8 mouse cellular contexts compared by ENCODE assay signal in genomic region chr3:52322401-52323385, GRCm38 (mm10). TPM values are rescaled to one million over a fixed set of nuclear protein-coding genes. Genes with fewer than 3 reads are reported as not detected.
DNase-seq lines count a peak whose midpoint lies in the region; ATAC-seq and TF ChIP-seq lines count a peak whose summit lies in the region.

No protein-coding gene starts in this region.

- H3K4me3 ChIP-seq in forebrain, postnatal 0 days (ENCODE audit: low read depth, low read length): no peak overlapping the region
- no peak overlapping the region for H3K4me3 ChIP-seq in forebrain, embryonic 10.5 days
- no peak overlapping the region for H3K4me3 ChIP-seq in liver, postnatal 0 days (ENCODE audit: low read depth, low read length)
- no peak overlapping the region for H3K4me3 ChIP-seq in liver, embryonic 11.5 days (ENCODE audit: low read depth, low read length)
- no peak overlapping the region for H3K4me3 ChIP-seq in stomach, postnatal 0 days (ENCODE audit: low read depth, low read length)

- no peak for TF ChIP-seq EP300 in liver, postnatal 0 days (IDR thresholded peaks at IDR 0.05; ENCODE audit: low read depth)
- no peak for TF ChIP-seq EP300 in stomach, postnatal 0 days (optimal IDR thresholded peaks at IDR 0.05)

- no peaks in the 10 kb centered on the region for H3K27me3 ChIP-seq in forebrain, postnatal 0 days (ENCODE audit: insufficient read depth, low read length)
- no peaks in the 10 kb centered on the region for H3K27me3 ChIP-seq in forebrain, embryonic 10.5 days (ENCODE audit: poor library complexity, severe bottlenecking)
- no peaks in the 10 kb centered on the region for H3K27me3 ChIP-seq in liver, postnatal 0 days (ENCODE audit: insufficient read depth, low read length)
- no peaks in the 10 kb centered on the region for H3K27me3 ChIP-seq in liver, embryonic 11.5 days (replicated peaks; ENCODE audit: control insufficient read depth, insufficient read depth, low read length)
- no peaks in the 10 kb centered on the region for H3K27me3 ChIP-seq in stomach, postnatal 0 days (ENCODE audit: control insufficient read depth, insufficient read depth, low read length)

- peak; percentile 45; the same call in 1 of the 2 replicates for ATAC-seq in forebrain, postnatal 0 days
- peak; percentile 82 for ATAC-seq in liver, postnatal 0 days
- no peak for ATAC-seq in liver, embryonic 11.5 days (replicated peaks; ENCODE audit: low FRiP score)
- ATAC-seq in granulocyte monocyte progenitor cell, adult 5-6 weeks (replicated peaks; ENCODE audit: poor library complexity, severe bottlenecking): peak; percentile 30; the same call in 1 of the 2 replicates
- peak; percentile 85 for ATAC-seq in stomach, postnatal 0 days (ENCODE audit: low FRiP score, low TSS enrichment)

- TF ChIP-seq CTCF in forebrain, postnatal 0 days (IDR thresholded peaks at IDR 0.05; ENCODE audit: low read depth): no peak
- no peak for TF ChIP-seq CTCF in liver, postnatal 0 days (IDR thresholded peaks at IDR 0.05; ENCODE audit: low read depth)
- no peak for TF ChIP-seq CTCF in stomach, postnatal 0 days (IDR thresholded peaks at IDR 0.05; ENCODE audit: low read depth)

- no peak overlapping the region for H3K27ac ChIP-seq in forebrain, postnatal 0 days (ENCODE audit: low read depth, low read length)
- H3K27ac ChIP-seq in forebrain, embryonic 10.5 days: no peak overlapping the region
- H3K27ac ChIP-seq in liver, postnatal 0 days (ENCODE audit: low read depth): no peak overlapping the region
- H3K27ac ChIP-seq in liver, embryonic 11.5 days (ENCODE audit: low read depth, low read length): no peak overlapping the region
- no peak overlapping the region for H3K27ac ChIP-seq in stomach, postnatal 0 days (replicated peaks)

- DNase-seq in forebrain, postnatal 0 days: peak; percentile 44
- DNase-seq in forebrain, embryonic 10.5 days (ENCODE audit: extremely low spot score, low spot score): no peak
- no peak for DNase-seq in liver, postnatal 0 days
- no peak for DNase-seq in liver, embryonic 11.5 days (ENCODE audit: low spot score)
- peak; percentile 21 for DNase-seq in stomach, postnatal 0 days (ENCODE audit: low spot score)
- DNase-seq in layer of hippocampus, postnatal 14 days (ENCODE audit: low spot score in 2 of 2): no peak
- DNase-seq in adrenal gland, adult (ENCODE audit: inconsistent age in 2 of 2, low spot score in 1 of 2): no peak

- 30% methylated on average over 9 of the region's 9 CpGs for WGBS in forebrain, postnatal 0 days
- WGBS in forebrain, embryonic 10.5 days: 43% methylated on average over 9 of the region's 9 CpGs
- WGBS in liver, postnatal 0 days (ENCODE audit: insufficient replicate concordance): 17% methylated on average over 9 of the region's 9 CpGs
- WGBS in liver, embryonic 11.5 days: 25% methylated on average over 9 of the region's 9 CpGs
- 22% methylated on average over 9 of the region's 9 CpGs for WGBS in stomach, postnatal 0 days

- no peaks in the 10 kb centered on the region for H3K36me3 ChIP-seq in forebrain, postnatal 0 days (ENCODE audit: insufficient read depth)
- H3K36me3 ChIP-seq in forebrain, embryonic 10.5 days (replicated peaks): no peaks in the 10 kb centered on the region
- H3K36me3 ChIP-seq in liver, postnatal 0 days (replicated peaks; ENCODE audit: insufficient read depth, low read length): no peaks in the 10 kb centered on the region
- H3K36me3 ChIP-seq in liver, embryonic 11.5 days (ENCODE audit: control insufficient read depth, insufficient read depth, low read length): no peaks in the 10 kb centered on the region
- no peaks in the 10 kb centered on the region for H3K36me3 ChIP-seq in stomach, postnatal 0 days (ENCODE audit: control insufficient read depth, insufficient read depth, low read length)

- no peaks in the 10 kb centered on the region for H3K9me3 ChIP-seq in forebrain, postnatal 0 days (ENCODE audit: low read length)
- H3K9me3 ChIP-seq in forebrain, embryonic 10.5 days: no peaks in the 10 kb centered on the region
- no peaks in the 10 kb centered on the region for H3K9me3 ChIP-seq in liver, postnatal 0 days (ENCODE audit: low read length)
- no peaks in the 10 kb centered on the region for H3K9me3 ChIP-seq in liver, embryonic 11.5 days (ENCODE audit: control insufficient read depth, low read length)
- no peaks in the 10 kb centered on the region for H3K9me3 ChIP-seq in stomach, postnatal 0 days (ENCODE audit: control insufficient read depth, low read length)

- H3K4me1 ChIP-seq in forebrain, postnatal 0 days (ENCODE audit: insufficient read depth): peaks cover 8% of the 10 kb centered on the region
- peaks cover 24% of the 10 kb centered on the region for H3K4me1 ChIP-seq in forebrain, embryonic 10.5 days
- peaks cover 28% of the 10 kb centered on the region for H3K4me1 ChIP-seq in liver, postnatal 0 days (ENCODE audit: insufficient read depth)
- H3K4me1 ChIP-seq in liver, embryonic 11.5 days (replicated peaks; ENCODE audit: control insufficient read depth, insufficient read depth, low read length): peaks cover 10% of the 10 kb centered on the region
- 0 out of 2 replicates have a peak, but pooled peaks cover 6% of the 10 kb centered on the region for H3K4me1 ChIP-seq in stomach, postnatal 0 days (replicated peaks; ENCODE audit: control insufficient read depth, insufficient read depth)

- peak overlapping the region; percentile 17; the same call in 1 of the 2 replicates for H3K4me2 ChIP-seq in forebrain, postnatal 0 days (ENCODE audit: low read depth)
- 0 out of 2 replicates have a peak overlapping the region, but pooled peaks have one; percentile 14 for H3K4me2 ChIP-seq in liver, postnatal 0 days (ENCODE audit: low read depth, low read length)
- no peak overlapping the region for H3K4me2 ChIP-seq in liver, embryonic 11.5 days
- H3K4me2 ChIP-seq in stomach, postnatal 0 days (replicated peaks; ENCODE audit: low read depth): no peak overlapping the region

- no peak overlapping the region for H3K9ac ChIP-seq in forebrain, postnatal 0 days
- no peak overlapping the region for H3K9ac ChIP-seq in liver, postnatal 0 days (replicated peaks)
- H3K9ac ChIP-seq in liver, embryonic 11.5 days (ENCODE audit: low read depth, low read length): no peak overlapping the region
- H3K9ac ChIP-seq in stomach, postnatal 0 days (ENCODE audit: low read length): no peak overlapping the region

RNA-seq across cellular contexts. Expression of gene Foxo1, which starts 54.6 kb away (rescaled TPM):
- 6.3 and 8.1 TPM in 2 replicates for total RNA-seq in forebrain, postnatal 0 days (2014; rRNA removed)
- 5.0 and 6.3 TPM in 2 replicates for polyA plus RNA-seq in forebrain, postnatal 0 days (2015; fragmentation: Nextera tagmentation; extraction: Ambion mirVana)
- 2.3 TPM in 2 replicates for polyA plus RNA-seq in forebrain, embryonic 10.5 days (2016; fragmentation: Nextera tagmentation; extraction: Ambion mirVana)
- 3.5 and 3.7 TPM in 2 replicates for polyA plus RNA-seq in liver, postnatal 0 days (2015; fragmentation: Nextera tagmentation; extraction: Ambion mirVana)
- 3.6 TPM in 2 replicates for polyA plus RNA-seq in liver, embryonic 11.5 days (2014; fragmentation: Nextera tagmentation; extraction: Ambion mirVana)
- total RNA-seq in granulocyte monocyte progenitor cell, adult 5-6 weeks (2014; fragmentation: Nextera tagmentation): 1.8 and 2.6 TPM in 2 replicates
- total RNA-seq in granulocyte monocyte progenitor cell, adult 5-6 weeks (2017): 0.39 and 0.46 TPM in 2 replicates
- polyA plus RNA-seq in stomach, postnatal 0 days (2015; fragmentation: Nextera tagmentation; extraction: Ambion mirVana): 3.4 and 4.0 TPM in 2 replicates
- total RNA-seq in layer of hippocampus, postnatal 14 days (2021): 10 to 100 TPM; 22.1 to 22.9 TPM

Comparison
In these comparisons a context has a peak if more than half of its experiments do, and no peak if none do; other contexts are left out.
1. DNase-seq: peak in forebrain, postnatal 0 days (single experiment) and stomach, postnatal 0 days (single experiment); none in forebrain, embryonic 10.5 days (single experiment), liver, postnatal 0 days (single experiment), liver, embryonic 11.5 days (single experiment), layer of hippocampus, postnatal 14 days (0 of 2) and adrenal gland, adult (0 of 2).
2. H3K4me2 ChIP-seq: peak in forebrain, postnatal 0 days (single experiment) and liver, postnatal 0 days (single experiment); none in liver, embryonic 11.5 days (single experiment) and stomach, postnatal 0 days (single experiment).